Mouse (Mus musculus) testis, adult 2 months (tissue): ENCODE data around the gene Kirrel.

Experiments
- CTCF ChIP-seq: fragments of 200-500 bp; IDR thresholded peaks from 2 replicates; pipeline ENCODE4 v1.5.1; 2012; ENCODE audit warnings: low read depth, mild to moderate bottlenecking, inconsistent platforms, low read length, moderate library complexity; ENCODE audit not compliant: control insufficient read depth, insufficient read depth, insufficient replicate concordance
- POLR2A ChIP-seq: fragments of 200-500 bp; IDR thresholded peaks from 2 replicates; pipeline ENCODE4 v1.6.1; 2012; ENCODE audit warnings: low read depth, mild to moderate bottlenecking, inconsistent platforms, low read length, moderate library complexity; ENCODE audit not compliant: control insufficient read depth

DNA sequence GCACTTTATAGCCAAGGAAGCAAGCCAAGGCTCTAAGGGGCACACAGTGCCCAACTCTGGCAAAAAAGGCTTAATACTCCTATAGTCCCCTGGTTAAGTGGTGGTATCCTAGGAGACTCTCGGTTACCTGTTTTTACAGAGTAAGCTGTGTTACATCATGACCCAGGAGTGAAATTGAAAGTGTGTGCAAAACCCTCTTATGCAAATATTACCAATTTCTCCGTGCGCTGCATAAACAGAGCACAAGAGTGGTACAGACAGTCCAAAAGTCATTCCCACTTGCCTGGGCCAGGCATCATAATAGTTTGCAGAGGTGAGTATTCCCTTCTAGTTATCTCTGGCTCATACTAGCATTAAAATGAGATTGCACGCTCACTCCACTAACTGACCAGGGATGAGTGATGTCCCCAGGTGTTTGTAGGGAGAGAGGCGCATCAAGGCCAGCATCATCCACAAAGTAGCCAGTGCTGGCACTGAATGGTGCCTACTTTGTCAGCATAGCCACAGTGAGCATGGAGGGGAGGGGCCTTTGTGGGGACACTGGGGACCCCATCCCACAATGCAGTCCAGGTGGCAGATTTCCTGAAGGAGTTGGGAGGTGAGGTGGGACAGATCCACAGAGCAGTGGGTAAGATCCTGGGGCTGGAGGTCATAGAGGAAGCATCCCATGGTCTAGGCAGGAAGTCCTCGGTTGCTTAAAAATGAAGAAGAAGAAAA lies 10.3 kb downstream of the Kirrel start:
- no peak for TF ChIP-seq CTCF
- no peak for TF ChIP-seq POLR2A
